Mouse (Mus musculus) left cerebral cortex, postnatal 4 days (tissue): ENCODE data around the gene Slc47a2. TPM values are rescaled to one million over a fixed set of nuclear protein-coding genes. Genes with fewer than 3 reads are reported as not detected.

Experiments used
- DNase-seq: peaks from one replicate; pipeline ENCODE4 v3.0.0-alpha.2; 2022
- intact Hi-C: fragments of 180-260 bp; cut with DNase I; formaldehyde crosslinking; loops from one replicate; pipeline ENCODE4 v1.15.1; 2025
- total RNA-seq, 2 experiments: library from RNA; stranded (reverse); gene quantifications; 2 replicates each; pipeline ENCODE4 v1.2.3; 2021

The Slc47a2 gene
- total RNA-seq, 2 experiments from 2014 or later = 0.20 to 0.28 TPM

DNA sequence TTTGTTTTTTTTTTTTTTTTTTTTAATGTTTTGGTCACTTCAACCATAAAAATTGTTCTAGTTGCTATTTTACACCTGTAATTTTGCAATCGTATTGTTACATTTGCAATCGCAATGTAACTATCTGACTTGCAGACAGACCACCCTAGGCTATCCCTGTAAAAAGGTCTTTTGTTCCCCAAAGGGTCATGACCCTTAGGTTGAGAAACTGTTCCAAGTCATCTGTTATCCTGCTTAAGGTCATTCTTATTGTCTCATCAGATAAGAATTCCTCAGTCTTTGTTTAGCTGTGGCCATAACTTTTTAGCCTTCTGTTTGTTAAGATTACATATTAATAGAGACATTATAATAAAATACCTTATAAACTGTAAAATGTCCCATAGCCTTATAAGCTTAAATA is 49.4 kb downstream of the Slc47a2 start:
- DNase-seq = no peak
- intact Hi-C loops = no loop called here

DNA sequence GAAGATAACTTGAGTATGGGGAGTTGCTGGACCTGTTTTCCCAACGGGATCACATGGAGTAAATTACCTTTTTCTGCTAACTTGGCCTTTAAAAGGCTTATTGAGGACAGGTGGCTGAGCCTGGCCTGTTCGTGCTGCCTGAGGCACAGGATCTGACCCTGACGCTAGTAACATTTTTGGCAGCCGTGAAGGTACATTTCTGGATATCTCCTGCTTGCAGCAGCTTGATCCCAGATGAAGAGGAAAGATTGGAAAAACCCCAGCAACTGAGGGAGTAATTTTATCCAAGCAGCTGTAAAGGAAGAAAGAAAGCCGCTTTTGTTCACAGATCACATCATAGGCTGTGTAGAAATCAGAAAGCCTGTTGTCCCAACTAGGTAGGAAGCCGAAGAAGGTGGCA is 58.3 kb downstream of the Slc47a2 start:
- intact Hi-C loops = no loop called here
- no peak for DNase-seq

DNA sequence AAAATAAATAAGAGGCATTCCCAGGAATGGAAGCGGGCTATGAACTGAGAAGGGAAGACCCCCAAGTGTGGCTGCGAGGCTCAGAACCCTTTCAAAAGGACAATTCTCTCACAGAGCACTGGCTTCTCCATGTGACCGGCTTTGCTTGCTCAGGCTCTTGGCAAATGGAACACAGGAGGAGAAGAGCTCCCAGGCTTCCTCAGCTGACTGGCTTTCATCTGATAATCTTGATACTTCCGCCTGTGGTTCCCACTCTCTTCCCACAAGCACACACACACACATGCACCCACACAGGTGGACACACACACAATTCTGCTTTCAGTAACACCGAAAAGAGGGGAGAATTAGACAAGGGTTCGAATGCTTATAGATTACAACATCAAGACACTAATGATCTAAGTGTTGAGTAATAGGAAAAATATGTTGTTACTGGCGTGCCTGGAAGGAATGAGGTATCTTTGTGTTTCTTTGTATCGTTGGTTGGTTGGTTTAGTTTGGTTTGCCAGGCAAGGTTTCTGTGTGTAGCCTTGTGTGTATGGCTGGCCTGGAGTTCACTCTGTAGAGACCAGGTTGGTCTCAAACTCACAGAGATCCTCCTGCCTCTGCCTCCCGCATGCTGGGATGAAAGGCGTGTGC is 59.1 kb downstream of the Slc47a2 start:
- intact Hi-C loops = no loop called here
- DNase-seq = no peak

DNA sequence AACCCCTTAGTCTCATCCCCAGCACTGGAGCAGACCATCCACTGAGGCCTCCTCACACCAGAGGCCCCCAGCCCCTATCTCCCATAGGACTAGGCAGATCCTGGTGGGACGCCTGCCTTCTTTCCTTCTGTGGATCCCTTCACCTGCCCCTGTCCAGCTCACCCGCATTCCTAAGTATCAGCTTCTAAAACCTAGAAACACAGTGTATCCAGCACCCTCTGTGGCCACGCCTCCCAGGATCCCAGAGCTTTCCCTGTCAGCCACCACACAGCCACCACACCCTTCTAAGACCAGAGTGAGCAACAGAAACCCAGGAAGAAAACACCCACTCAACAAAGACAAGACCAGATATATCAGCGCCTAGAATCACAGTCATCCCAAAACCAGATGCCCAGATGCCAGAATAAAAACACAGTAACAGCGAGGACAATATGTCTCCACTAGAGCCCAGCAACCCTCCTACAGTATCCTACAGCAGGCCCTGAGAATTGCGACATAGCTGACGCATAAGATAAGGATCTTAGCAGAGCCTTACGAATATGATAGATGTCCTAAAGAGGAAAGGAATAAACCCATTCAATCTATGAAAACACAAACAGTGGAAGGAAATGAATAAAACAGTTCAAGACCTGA is 64.1 kb downstream of the Slc47a2 start:
- intact Hi-C loops = no loop called here
- DNase-seq = no peak

DNA sequence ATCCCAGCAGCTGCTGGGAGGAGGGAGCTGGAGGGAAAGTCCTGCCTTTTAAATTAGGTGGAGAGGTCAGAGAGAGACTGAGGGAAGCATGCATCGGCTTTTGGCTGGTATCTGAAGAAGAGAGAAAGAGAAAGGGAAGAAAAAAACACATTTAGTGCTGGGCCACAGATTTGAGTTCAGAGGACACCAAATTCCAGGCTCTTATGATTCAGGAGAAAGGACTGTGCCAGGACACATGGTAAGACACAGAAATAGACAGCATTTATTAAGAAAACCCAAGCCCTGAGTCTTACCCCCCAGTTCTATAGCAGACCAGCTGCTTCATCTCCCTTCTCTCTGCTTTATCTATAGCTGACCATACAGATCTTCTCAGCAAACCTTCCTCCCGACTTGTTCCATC is 64.7 kb downstream of the Slc47a2 start:
- no peak for DNase-seq
- intact Hi-C loops = no loop called here

DNA sequence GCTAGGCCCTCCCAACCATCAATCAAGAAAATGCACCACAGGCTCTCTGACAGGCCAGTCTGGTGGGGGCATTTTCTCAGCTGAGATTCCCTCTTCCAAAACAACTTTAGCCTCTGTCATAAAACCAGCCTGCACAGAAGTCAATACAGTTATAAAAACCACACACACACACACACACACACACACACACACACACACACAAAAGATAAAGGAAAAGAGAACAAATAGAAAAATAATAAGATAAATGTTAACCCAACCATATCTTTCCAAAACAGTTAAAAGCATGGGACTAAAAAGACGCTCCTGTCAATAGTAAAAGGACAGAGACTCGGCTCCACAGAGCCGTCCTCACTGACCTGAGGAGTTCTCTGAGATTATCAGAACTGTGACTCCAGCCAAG is 66.2 kb downstream of the Slc47a2 start:
- no peak for DNase-seq
- intact Hi-C loops = no loop called here

DNA sequence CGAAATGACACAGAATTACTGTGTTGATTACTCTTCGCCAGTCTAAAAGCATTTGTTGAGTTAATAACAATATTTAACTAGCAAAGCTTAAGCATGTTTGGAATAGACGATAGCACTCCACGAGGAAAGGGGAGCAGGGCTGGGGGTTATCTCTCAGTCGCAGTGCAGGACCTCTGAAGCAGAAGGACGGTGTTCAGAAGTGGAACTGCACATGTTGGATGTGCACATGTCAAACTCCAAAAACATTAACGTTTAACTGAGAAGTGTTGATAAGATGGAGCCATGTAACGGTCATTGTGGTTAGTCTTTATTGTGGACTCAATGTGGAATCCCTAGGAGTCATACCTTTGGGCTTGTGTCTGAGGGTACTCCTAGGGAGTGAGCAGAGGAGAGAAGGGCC is 67.6 kb downstream of the Slc47a2 start:
- intact Hi-C loops = no loop called here
- no peak for DNase-seq

DNA sequence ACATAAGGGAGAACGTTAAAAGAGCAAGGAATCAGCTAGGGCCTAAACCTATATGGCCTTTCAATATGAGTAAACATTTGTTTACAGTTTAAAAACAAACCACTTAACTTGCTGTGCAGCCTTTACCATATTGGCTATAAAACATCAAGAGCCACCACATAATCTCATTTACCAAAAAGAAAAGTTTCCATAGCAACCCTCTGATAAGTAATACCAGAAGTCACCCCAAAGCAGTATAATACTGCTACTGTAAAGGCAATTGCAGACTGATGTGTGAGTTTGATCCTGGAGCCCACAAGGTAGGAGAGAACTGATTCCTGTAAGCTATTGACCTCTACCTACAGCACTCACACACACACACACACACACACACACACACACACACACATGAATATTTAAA is 68.2 kb downstream of the Slc47a2 start:
- no peak for DNase-seq
- intact Hi-C loops = no loop called here

DNA sequence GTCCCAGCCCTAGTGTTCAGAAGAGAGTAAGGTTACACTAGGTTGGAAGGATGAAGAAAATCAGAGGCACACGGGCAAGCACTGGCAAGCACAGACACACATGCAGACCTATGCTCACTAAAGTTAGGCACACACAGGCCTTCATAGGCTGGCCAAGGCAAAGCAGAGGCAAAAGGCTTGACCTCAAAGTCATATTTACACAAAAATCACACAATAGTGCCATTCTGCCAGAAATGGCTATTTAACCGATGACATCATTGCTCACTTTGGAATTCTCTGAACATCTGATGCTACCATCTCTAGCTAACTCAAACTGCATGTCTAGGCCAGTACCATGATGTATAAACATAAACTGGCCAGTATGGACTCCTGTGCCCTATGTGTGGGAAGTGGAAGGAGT is 68.7 kb downstream of the Slc47a2 start:
- intact Hi-C loops = no loop called here
- DNase-seq = no peak

DNA sequence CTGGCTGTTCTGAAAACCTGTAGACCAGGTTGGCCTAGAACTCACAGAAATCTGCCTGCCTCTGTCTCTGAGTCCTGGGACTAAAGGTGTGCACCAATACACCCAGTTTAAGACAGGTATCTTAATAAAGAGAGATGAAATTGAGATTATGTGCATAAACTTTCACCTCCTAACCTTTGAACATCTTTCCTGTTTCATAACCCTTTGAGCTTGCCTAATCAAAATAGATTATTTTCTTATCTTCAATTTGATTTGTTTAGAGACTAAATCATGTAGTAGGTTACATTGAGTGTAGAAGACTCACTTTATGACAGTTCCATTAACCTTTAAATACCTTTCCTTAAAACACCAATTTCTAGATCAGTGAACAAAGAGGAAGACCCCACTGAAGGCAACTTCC is 71.0 kb downstream of the Slc47a2 start:
- intact Hi-C loops = no loop called here
- no peak for DNase-seq

DNA sequence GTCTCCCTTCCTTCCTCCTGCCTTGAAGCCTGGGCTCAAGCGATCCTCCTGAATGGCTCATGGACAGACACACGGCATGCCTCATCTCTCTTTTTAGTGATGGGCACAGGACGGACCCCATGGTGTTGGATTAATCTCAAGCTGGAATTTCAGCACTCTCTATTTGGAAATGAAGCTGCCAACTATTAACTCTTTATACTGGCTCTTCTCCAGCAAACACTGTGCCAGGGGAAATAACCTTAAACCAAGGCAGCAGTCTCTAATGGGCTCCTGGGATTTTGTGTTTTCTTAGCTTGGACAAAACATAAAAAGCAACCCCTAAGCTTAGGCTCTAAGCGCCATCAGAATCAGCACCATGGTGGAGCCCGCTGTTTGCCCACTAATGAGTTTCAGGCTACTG is 72.3 kb downstream of the Slc47a2 start:
- DNase-seq = no peak
- intact Hi-C loops = no loop called here

DNA sequence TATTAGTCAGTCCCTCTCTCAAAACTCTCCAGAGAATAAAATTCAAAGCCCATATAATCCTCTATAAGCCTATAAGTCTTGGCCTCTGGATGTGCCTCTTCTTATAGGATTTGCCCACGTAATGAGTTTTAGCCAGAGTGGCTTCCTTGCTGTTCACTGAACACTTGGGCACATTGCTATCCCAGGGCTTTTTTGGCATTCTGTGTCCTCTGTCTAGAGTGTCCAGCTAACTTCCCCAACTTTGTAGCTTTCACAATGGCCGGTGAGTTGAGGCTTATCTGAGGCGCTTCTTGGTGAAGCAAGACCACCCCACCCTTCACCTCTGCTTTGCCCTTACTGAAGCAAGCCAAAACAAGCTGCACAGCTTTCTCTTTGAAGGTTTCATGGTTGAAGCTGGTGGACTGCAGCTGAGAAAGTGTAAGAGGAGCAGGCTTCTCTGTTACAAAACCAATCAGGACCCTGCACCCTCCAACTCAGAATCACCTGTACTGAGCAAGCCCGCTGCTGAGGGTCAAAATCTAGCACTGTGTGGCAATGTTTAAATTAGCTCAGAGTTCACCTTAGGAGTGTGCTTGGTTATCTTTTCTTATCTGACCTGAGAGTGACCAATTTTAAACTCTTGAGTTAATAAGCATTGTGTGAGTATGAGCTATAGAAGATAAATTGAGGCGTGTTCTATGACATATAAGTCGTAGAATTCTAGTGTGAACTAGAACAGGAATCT is 73.9 kb downstream of the Slc47a2 start:
- intact Hi-C loops = no loop called here
- DNase-seq = no peak

DNA sequence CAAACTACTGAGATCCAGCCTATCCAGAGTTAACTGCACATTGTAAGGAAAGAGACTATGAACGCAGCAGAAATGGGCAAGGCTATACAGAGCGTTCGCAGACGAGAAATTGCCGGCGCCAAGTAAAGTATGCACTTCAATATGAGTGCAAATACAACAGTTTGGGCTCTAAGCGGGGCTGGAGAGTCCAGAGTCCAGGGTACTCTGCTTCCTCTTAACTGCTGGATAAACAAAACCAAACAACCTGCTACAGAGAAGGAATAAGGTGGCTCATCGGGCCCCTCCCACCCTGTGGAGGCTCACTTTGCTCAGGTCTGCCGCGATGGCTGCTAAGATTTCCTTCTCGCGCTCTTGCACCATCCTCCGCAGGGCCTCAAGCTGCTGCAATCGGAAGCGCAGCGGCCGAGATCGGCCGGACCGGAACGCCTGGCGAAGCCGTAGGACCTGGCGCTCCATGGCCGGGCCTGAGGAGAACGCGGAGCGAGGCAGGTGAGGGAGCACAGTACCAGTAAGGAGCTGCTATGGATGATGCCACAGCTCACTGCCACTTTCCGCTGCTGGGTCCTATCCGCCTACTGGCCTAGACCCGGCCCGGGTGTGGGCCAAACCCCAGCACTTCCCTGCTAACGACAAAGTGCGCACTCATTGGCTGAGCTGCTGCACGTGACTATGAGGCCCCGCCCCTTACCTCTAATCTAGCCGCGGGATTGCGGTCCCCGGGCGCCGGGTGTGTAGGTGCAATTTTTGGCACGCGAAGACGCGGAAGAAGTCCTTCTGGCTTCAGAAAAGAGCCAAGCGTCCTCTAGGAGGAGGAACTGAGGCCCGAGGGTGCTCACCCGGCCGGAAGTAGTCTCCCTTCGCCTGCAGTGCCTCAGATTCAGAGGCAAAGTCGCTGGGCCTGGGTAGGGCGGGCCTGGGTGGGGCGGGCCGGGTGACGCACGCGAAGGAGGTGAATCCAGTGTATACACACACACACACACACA is 75.8 kb downstream of the Slc47a2 start, which contains the start of gene Aldh3a2:
Aldh3a2 (minus strand) TSS at position 914 of the 983 bp plus-strand sequence.
- DNase-seq = peak; percentile 94
- intact Hi-C loops = no loop called here

DNA sequence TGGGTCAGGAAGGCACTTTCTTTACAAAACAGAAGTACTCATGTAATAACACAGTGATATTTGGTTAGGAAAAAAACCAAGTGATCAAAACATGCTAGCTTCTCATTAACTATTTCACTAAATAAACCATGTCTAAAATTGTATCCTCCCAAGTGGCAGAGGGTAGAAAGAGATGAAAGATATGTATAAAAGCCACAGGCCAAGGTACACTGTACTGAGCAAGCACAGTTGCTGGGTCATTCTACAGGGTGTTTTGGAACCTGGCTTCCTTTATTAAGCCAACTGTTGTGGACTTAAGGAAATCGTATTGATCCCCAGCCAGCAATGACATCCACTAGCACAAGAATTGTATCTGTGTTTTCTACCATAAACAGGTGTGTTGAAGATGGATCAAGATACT is 78.8 kb downstream of the Slc47a2 start:
- DNase-seq = no peak
- intact Hi-C loops = no loop called here

DNA sequence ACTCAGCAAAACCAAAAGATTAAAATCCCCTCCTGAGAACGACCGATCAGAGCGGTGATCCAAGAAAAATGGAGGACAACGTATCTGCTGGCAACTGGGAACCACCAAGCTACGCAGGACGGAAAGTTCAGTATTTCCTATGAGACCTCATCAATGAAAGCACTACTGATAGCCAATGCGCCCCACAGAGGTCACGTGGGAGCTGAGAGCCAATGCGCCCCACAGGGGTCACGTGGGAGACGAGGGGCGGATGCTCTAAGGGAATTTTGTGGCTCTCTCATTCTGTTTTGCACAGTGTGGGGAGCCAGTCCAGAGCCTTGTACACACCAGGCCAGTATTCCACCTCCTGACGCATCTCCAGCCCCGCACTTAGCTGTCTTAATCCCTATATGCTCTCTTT is 80.1 kb downstream of the Slc47a2 start:
- no peak for DNase-seq
- intact Hi-C loops = no loop called here

DNA sequence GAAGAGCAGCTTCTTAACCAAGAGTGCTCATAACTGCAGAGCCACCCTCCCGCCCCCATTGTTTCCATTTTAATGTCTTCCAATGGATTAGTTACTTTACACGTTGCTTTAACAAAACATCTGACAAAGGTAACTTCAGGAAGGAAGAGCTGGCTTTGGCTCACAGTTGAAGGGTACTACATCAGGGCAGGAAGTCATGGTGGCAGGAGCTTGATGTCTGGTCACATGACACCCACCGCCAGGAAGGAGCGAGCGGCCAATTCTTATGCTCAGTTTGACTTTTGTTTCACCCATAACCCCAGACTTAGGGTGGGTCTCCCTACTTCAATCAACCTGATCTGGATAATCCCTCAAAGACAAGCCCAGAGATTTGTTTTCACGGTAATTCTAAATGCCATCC is 83.6 kb downstream of the Slc47a2 start:
- intact Hi-C loops = no loop called here
- DNase-seq = no peak

DNA sequence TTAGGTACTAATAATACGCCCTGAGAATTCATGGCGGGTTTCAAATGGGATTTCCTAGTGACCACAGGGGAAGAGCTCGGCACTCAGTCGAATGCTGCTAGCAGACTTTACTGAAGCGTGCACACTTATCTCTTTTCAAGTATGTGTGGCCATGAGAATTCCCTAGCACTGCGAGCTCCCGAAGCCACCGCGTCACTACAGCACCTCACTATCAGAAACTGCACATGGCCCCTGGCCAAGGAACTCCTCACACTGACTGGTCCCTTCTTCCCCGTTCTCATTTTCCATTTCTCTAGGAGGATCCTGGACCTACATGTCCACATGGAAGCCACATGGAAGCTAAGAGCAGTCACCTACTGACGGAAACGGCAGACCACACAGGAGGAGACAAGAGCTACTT is 89.9 kb downstream of the Slc47a2 start:
- no peak for DNase-seq
- intact Hi-C loops = no loop called here

DNA sequence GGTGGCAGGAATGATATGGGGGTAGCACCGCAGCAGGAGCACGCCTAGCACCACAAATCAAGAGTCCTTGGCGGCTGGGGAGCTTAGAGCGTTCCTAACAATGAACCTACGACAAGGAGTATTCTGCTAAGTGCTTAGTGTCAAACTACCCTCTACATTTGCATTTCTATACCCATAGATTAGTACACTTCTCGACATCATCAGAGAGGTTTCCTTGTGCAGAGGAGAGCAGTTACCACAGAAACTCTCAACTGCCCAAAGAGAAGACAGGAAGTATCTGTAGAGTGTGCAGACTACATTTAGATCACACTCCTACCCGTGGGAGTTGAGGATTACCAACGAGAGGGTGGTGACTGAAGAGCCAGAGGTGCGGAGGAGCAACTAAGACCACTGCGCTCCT is 90.9 kb downstream of the Slc47a2 start:
- intact Hi-C loops = no loop called here
- no peak for DNase-seq
